Mouse (Mus musculus) c-Kit-positive CD71-positive TER-119-positive erythroid progenitor cells, embryonic 14.5 days (primary cell): ENCODE results near the gene Fancc.
"Not testable (repeated sequence)": the region's sequence is repeated elsewhere in the genome, so short reads cannot be mapped to it uniquely, and the experiment has no call there.

Experiments
- DNase-seq: peaks from one replicate; pipeline ENCODE4 v3.0.0-alpha.2; 2013; ENCODE audit warnings: low spot score

The Fancc gene

GRCm38 (mm10) chr13:63317681-63318104, 179.4 kb downstream of the Fancc start:
- no peak for DNase-seq

GRCm38 (mm10) chr13:63316407-63316806, 180.7 kb downstream of the Fancc start:
- DNase-seq: no peak

GRCm38 (mm10) chr13:63315777-63316176, 181.3 kb downstream of the Fancc start:
- DNase-seq: no peak

- DNase-seq: not testable (repeated sequence)
These were observed 182.0 kb downstream of the Fancc start for GRCm38 (mm10) chr13:63315111-63315510.

GRCm38 (mm10) chr13:63314608-63314920, 182.5 kb downstream of the Fancc start:
- no peak for DNase-seq

- no peak for DNase-seq
These were observed 183.1 kb downstream of the Fancc start for GRCm38 (mm10) chr13:63313748-63314607.

- DNase-seq: no peak
These were observed 183.8 kb downstream of the Fancc start for GRCm38 (mm10) chr13:63313247-63313646.

GRCm38 (mm10) chr13:63311156-63311555, 185.9 kb downstream of the Fancc start:
- DNase-seq: no peak

GRCm38 (mm10) chr13:63309563-63309962, 187.5 kb downstream of the Fancc start:
- DNase-seq: no peak

GRCm38 (mm10) chr13:63306768-63307167, 190.3 kb downstream of the Fancc start:
- DNase-seq: no peak

- DNase-seq: no peak
These were observed 191.7 kb downstream of the Fancc start for GRCm38 (mm10) chr13:63305160-63306011.

- no peak for DNase-seq
These were observed 192.3 kb downstream of the Fancc start for GRCm38 (mm10) chr13:63304799-63305159.

- no peak for DNase-seq
These were observed 192.8 kb downstream of the Fancc start for GRCm38 (mm10) chr13:63304124-63304792.

- no peak for DNase-seq
These were observed 194.7 kb downstream of the Fancc start for GRCm38 (mm10) chr13:63302381-63302780.

GRCm38 (mm10) chr13:63301764-63302209, 195.3 kb downstream of the Fancc start:
- no peak for DNase-seq

GRCm38 (mm10) chr13:63300929-63301328, 196.1 kb downstream of the Fancc start:
- DNase-seq: no peak

GRCm38 (mm10) chr13:63298931-63299330, 198.1 kb downstream of the Fancc start:
- DNase-seq: no peak

GRCm38 (mm10) chr13:63297933-63298332, 199.1 kb downstream of the Fancc start:
- no peak for DNase-seq

GRCm38 (mm10) chr13:63297003-63297402, 200.1 kb downstream of the Fancc start:
- no peak for DNase-seq

GRCm38 (mm10) chr13:63296300-63296699, 200.8 kb downstream of the Fancc start:
- DNase-seq: no peak

- no peak for DNase-seq
These were observed 202.5 kb downstream of the Fancc start for GRCm38 (mm10) chr13:63294359-63295193.

GRCm38 (mm10) chr13:63293647-63294046, 203.4 kb downstream of the Fancc start:
- DNase-seq: no peak
